Mouse (Mus musculus): ENCODE data around the gene Cux1. TPM values are rescaled to one million over a fixed set of nuclear protein-coding genes. Genes with fewer than 3 reads are reported as not detected.
A peak's percentile ranks its signal among the peaks of the same experiment; 100 is the strongest.

Gene Cux1
- polyA plus RNA-seq, 1 experiment from 2014 or later, result 68.9 TPM

GRCm38 (mm10) chr5:136500307-136500871 lies 66.9 kb downstream of the Cux1 start:
- peak overlapping the region; percentile 34 for H3K4me2 ChIP-seq
- H3K27me3 ChIP-seq (replicated peaks), result no peaks in the 10 kb centered on the region
- H3K4me3 ChIP-seq, result no peak overlapping the region
- no peaks in the 10 kb centered on the region for H3K36me3 ChIP-seq
- H3K4me1 ChIP-seq, result peaks cover 89% of the 10 kb centered on the region
- H3K9ac ChIP-seq, result peak overlapping the region; percentile 48
- no peak for ATAC-seq (ENCODE audit: extremely low read depth, insufficient number of reproducible peaks, low FRiP score, low TSS enrichment)
- H3K27ac ChIP-seq (replicated peaks), result peak overlapping the region; percentile 88
- 18% methylated on average over 6 of the region's 6 CpGs for WGBS
- no peaks in the 10 kb centered on the region for H3K9me3 ChIP-seq

GRCm38 (mm10) chr5:136499316-136499715 lies 68.0 kb downstream of the Cux1 start:
- no peak for ATAC-seq (ENCODE audit: extremely low read depth, insufficient number of reproducible peaks, low FRiP score, low TSS enrichment)
- Histone ChIP-seq H3K27ac (replicated peaks) (0 out of 2 replicates have a peak overlapping the region, but pooled peaks have one; percentile 88), H3K9me3 (no peaks in the 10 kb centered on the region), H3K4me2 (no peak overlapping the region), H3K36me3 (no peaks in the 10 kb centered on the region), H3K9ac (no peak overlapping the region), H3K4me1 (peaks cover 88% of the 10 kb centered on the region), H3K4me3 (no peak overlapping the region), H3K27me3 (replicated peaks) (no peaks in the 10 kb centered on the region)
- WGBS, result 78% methylated on average over 2 of the region's 2 CpGs

GRCm38 (mm10) chr5:136498741-136499140 lies 68.5 kb downstream of the Cux1 start:
- Histone ChIP-seq H3K36me3 (no peaks in the 10 kb centered on the region), H3K4me2 (no peak overlapping the region), H3K27me3 (replicated peaks) (no peaks in the 10 kb centered on the region), H3K27ac (replicated peaks) (no peak overlapping the region), H3K9me3 (no peaks in the 10 kb centered on the region), H3K9ac (no peak overlapping the region), H3K4me3 (no peak overlapping the region), H3K4me1 (peaks cover 88% of the 10 kb centered on the region)
- ATAC-seq (ENCODE audit: extremely low read depth, insufficient number of reproducible peaks, low FRiP score, low TSS enrichment), result no peak
- WGBS, result 91% methylated on average over 3 of the region's 3 CpGs

- peaks cover 89% of the 10 kb centered on the region for H3K4me1 ChIP-seq
- H3K9me3 ChIP-seq, result no peaks in the 10 kb centered on the region
- no peaks in the 10 kb centered on the region for H3K36me3 ChIP-seq
- 84% methylated on average over 2 of the region's 2 CpGs for WGBS
- no peak overlapping the region for H3K9ac ChIP-seq
- H3K27me3 ChIP-seq (replicated peaks), result no peaks in the 10 kb centered on the region
- no peak overlapping the region for H3K27ac ChIP-seq (replicated peaks)
- H3K4me3 ChIP-seq, result no peak overlapping the region
- no peak overlapping the region for H3K4me2 ChIP-seq
- no peak for ATAC-seq (ENCODE audit: extremely low read depth, insufficient number of reproducible peaks, low FRiP score, low TSS enrichment)
These were observed 70.0 kb downstream of the Cux1 start for GRCm38 (mm10) chr5:136497301-136497700.

- H3K27me3 ChIP-seq (replicated peaks), result no peaks in the 10 kb centered on the region
- H3K4me3 ChIP-seq, result no peak overlapping the region
- no peak overlapping the region for H3K27ac ChIP-seq (replicated peaks)
- H3K36me3 ChIP-seq, result no peaks in the 10 kb centered on the region
- no peak overlapping the region for H3K9ac ChIP-seq
- no peaks in the 10 kb centered on the region for H3K9me3 ChIP-seq
- no peak for ATAC-seq (ENCODE audit: extremely low read depth, insufficient number of reproducible peaks, low FRiP score, low TSS enrichment)
- peaks cover 79% of the 10 kb centered on the region for H3K4me1 ChIP-seq
- H3K4me2 ChIP-seq, result no peak overlapping the region
- 77% methylated on average over 3 of the region's 3 CpGs for WGBS
These were observed 71.7 kb downstream of the Cux1 start for GRCm38 (mm10) chr5:136495581-136495980.

- H3K9me3 ChIP-seq, result no peaks in the 10 kb centered on the region
- no peak for ATAC-seq (ENCODE audit: extremely low read depth, insufficient number of reproducible peaks, low FRiP score, low TSS enrichment)
- no peaks in the 10 kb centered on the region for H3K36me3 ChIP-seq
- peaks cover 79% of the 10 kb centered on the region for H3K4me1 ChIP-seq
- H3K27ac ChIP-seq (replicated peaks), result no peak overlapping the region
- no peak overlapping the region for H3K9ac ChIP-seq
- H3K4me2 ChIP-seq, result no peak overlapping the region
- no peak overlapping the region for H3K4me3 ChIP-seq
- no peaks in the 10 kb centered on the region for H3K27me3 ChIP-seq (replicated peaks)
- 85% methylated on average over 7 of the region's 7 CpGs for WGBS
These were observed 72.4 kb downstream of the Cux1 start for GRCm38 (mm10) chr5:136494927-136495326.

- no peaks in the 10 kb centered on the region for H3K27me3 ChIP-seq (replicated peaks)
- H3K9me3 ChIP-seq, result no peaks in the 10 kb centered on the region
- H3K4me2 ChIP-seq, result no peak overlapping the region
- H3K4me3 ChIP-seq, result no peak overlapping the region
- peaks cover 79% of the 10 kb centered on the region for H3K4me1 ChIP-seq
- H3K9ac ChIP-seq, result no peak overlapping the region
- ATAC-seq (ENCODE audit: extremely low read depth, insufficient number of reproducible peaks, low FRiP score, low TSS enrichment), result no peak
- no peak overlapping the region for H3K27ac ChIP-seq (replicated peaks)
- 87% methylated on average over 2 of the region's 2 CpGs for WGBS
- H3K36me3 ChIP-seq, result no peaks in the 10 kb centered on the region
These were observed 73.0 kb downstream of the Cux1 start for GRCm38 (mm10) chr5:136494288-136494687.

GRCm38 (mm10) chr5:136489450-136489849 lies 77.8 kb downstream of the Cux1 start:
- no peak for ATAC-seq (ENCODE audit: extremely low read depth, insufficient number of reproducible peaks, low FRiP score, low TSS enrichment)
- Histone ChIP-seq H3K9me3 (no peaks in the 10 kb centered on the region), H3K36me3 (peaks cover 14% of the 10 kb centered on the region), H3K4me2 (no peak overlapping the region), H3K4me3 (no peak overlapping the region), H3K4me1 (peaks cover 67% of the 10 kb centered on the region), H3K27me3 (replicated peaks) (no peaks in the 10 kb centered on the region), H3K9ac (no peak overlapping the region), H3K27ac (replicated peaks) (peak overlapping the region; percentile 41; the same call in 1 of the 2 replicates)
- 40% methylated on average over 5 of the region's 5 CpGs for WGBS

- no peak overlapping the region for H3K9ac ChIP-seq
- no peak overlapping the region for H3K27ac ChIP-seq (replicated peaks)
- no peaks in the 10 kb centered on the region for H3K9me3 ChIP-seq
- H3K4me3 ChIP-seq, result no peak overlapping the region
- H3K36me3 ChIP-seq, result peaks cover 21% of the 10 kb centered on the region
- H3K4me2 ChIP-seq, result no peak overlapping the region
- peaks cover 59% of the 10 kb centered on the region for H3K4me1 ChIP-seq
- WGBS, result 75% methylated on average over 3 of the region's 3 CpGs
- no peak for ATAC-seq (ENCODE audit: extremely low read depth, insufficient number of reproducible peaks, low FRiP score, low TSS enrichment)
- no peaks in the 10 kb centered on the region for H3K27me3 ChIP-seq (replicated peaks)
These were observed 78.6 kb downstream of the Cux1 start for GRCm38 (mm10) chr5:136488721-136489120.

- no peak overlapping the region for H3K4me3 ChIP-seq
- no peaks in the 10 kb centered on the region for H3K9me3 ChIP-seq
- H3K36me3 ChIP-seq, result peaks cover 26% of the 10 kb centered on the region
- peak overlapping the region; percentile 24; the same call in 1 of the 2 replicates for H3K27ac ChIP-seq (replicated peaks)
- H3K4me2 ChIP-seq, result no peak overlapping the region
- H3K4me1 ChIP-seq, result peaks cover 54% of the 10 kb centered on the region
- peak overlapping the region; percentile 40; the same call in 1 of the 2 replicates for H3K9ac ChIP-seq
- ATAC-seq (ENCODE audit: extremely low read depth, insufficient number of reproducible peaks, low FRiP score, low TSS enrichment), result no peak
- no peaks in the 10 kb centered on the region for H3K27me3 ChIP-seq (replicated peaks)
- WGBS, result 72% methylated on average over 1 of the region's 1 CpGs
These were observed 79.1 kb downstream of the Cux1 start for GRCm38 (mm10) chr5:136488223-136488622.

- Histone ChIP-seq H3K9me3 (no peaks in the 10 kb centered on the region), H3K36me3 (peaks cover 30% of the 10 kb centered on the region), H3K4me2 (no peak overlapping the region), H3K4me3 (no peak overlapping the region), H3K27me3 (replicated peaks) (no peaks in the 10 kb centered on the region), H3K4me1 (peaks cover 53% of the 10 kb centered on the region), H3K9ac (peak overlapping the region; percentile 40; the same call in 1 of the 2 replicates), H3K27ac (replicated peaks) (peak overlapping the region; percentile 24; the same call in 1 of the 2 replicates)
- 51% methylated on average over 11 of the region's 11 CpGs for WGBS
- ATAC-seq (ENCODE audit: extremely low read depth, insufficient number of reproducible peaks, low FRiP score, low TSS enrichment), result no peak
These were observed 79.7 kb downstream of the Cux1 start for GRCm38 (mm10) chr5:136487397-136488093.

- WGBS, result 96% methylated on average over 3 of the region's 3 CpGs
- Histone ChIP-seq H3K9ac (no peak overlapping the region), H3K4me1 (peaks cover 50% of the 10 kb centered on the region), H3K4me2 (no peak overlapping the region), H3K9me3 (no peaks in the 10 kb centered on the region), H3K4me3 (no peak overlapping the region), H3K36me3 (peaks cover 39% of the 10 kb centered on the region), H3K27ac (replicated peaks) (no peak overlapping the region), H3K27me3 (replicated peaks) (no peaks in the 10 kb centered on the region)
- ATAC-seq (ENCODE audit: extremely low read depth, insufficient number of reproducible peaks, low FRiP score, low TSS enrichment), result no peak
These were observed 80.9 kb downstream of the Cux1 start for GRCm38 (mm10) chr5:136486401-136486800.
